Mouse (Mus musculus): Measurements from ENCODE around the gene Gm8906. TPM values are rescaled to one million over a fixed set of nuclear protein-coding genes. Genes with fewer than 3 reads are reported as not detected.
"Not testable (repeated sequence)": the region's sequence is repeated elsewhere in the genome, so short reads cannot be mapped to it uniquely, and the experiment has no call there.

Gm8906 gene
- polyA plus RNA-seq (2012; ENCODE audit: insufficient read depth, low replicate concordance) = not detected in 2 replicates

DNA sequence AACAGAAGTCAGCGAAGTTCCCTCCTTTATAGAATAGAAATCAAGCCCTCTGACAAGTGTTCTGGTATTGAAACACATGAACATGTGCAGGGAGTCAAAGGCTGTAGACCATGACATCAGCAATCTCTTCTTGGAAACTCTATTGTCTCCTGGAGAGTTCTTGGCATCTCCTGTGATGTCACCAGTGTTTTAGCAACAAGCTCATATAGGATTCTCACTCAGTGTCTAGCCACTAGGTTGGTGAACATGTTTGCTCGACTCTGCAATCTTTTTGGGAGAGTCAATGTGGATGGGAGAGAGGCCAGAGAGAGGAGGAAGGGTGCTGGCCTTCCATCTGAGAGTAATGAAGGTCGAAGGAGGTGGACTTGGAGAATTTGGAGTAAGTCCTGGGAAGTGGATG lies at the start of gene Gm8906:
Gene Gm8906 (plus strand): TSS at position 301 of the 400 bp plus-strand sequence.
- not testable (repeated sequence) for H3K27me3 ChIP-seq (replicated peaks); H3K36me3 ChIP-seq (replicated peaks; ENCODE audit: low read length); H3K4me3 ChIP-seq (replicated peaks); H3K4me1 ChIP-seq; H3K9me3 ChIP-seq

Other genes starting within 250 kb of the Gm8906 start
- not detected in 2 replicates for gene Gm8890, start 246.7 kb upstream of the Gm8906 start, polyA plus RNA-seq (2012; ENCODE audit: insufficient read depth, low replicate concordance)
- not detected in 2 replicates for gene Speer1, start 161.2 kb upstream of the Gm8906 start, polyA plus RNA-seq (2012; ENCODE audit: insufficient read depth, low replicate concordance)
- not detected in 2 replicates for gene Gm8897, start 86.3 kb upstream of the Gm8906 start, polyA plus RNA-seq (2012; ENCODE audit: insufficient read depth, low replicate concordance)
- gene Gm6460, start 92.2 kb downstream of the Gm8906 start, polyA plus RNA-seq (2012; ENCODE audit: insufficient read depth, low replicate concordance) = not detected in 2 replicates
- not detected in 2 replicates for gene Gm8922, start 179.3 kb downstream of the Gm8906 start, polyA plus RNA-seq (2012; ENCODE audit: insufficient read depth, low replicate concordance)